Mouse (Mus musculus) adrenal gland, adult 8-10 months (tissue): Measurements from ENCODE around the gene Mrpl17. TPM values are rescaled to one million over a fixed set of nuclear protein-coding genes. Genes with fewer than 3 reads are reported as not detected.

ENCODE experiments used
- DNase-seq: peaks from one replicate; pipeline ENCODE4 v3.0.0; 2022
- total RNA-seq, 4 experiments: library from RNA; stranded (reverse); gene quantifications; 2 replicates each; pipeline ENCODE4 v1.2.4; 2022

Gene Mrpl17
- total RNA-seq, 4 experiments from 2014 or later: 157 to 184 (median 171) TPM

DNA sequence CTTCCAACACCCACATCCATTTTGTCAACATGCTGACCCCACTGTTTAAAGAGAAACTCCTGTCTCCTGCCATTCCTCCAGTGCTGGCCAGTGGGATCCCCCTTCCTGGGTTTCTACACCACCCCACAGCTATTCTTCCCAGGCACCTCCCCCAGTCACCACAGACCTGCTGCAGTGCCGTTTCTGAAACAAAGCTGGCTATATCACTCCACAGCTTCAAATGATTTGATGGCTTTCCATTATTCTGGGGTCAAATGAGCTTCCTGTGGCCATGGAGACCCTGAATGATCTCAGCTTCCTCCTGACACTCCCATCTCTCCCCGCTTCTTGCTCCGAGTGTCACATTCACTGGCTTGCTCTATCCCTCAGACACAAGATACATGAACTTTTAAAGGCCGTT lies 26.3 kb downstream of the Mrpl17 start:
- DNase-seq: no peak

DNA sequence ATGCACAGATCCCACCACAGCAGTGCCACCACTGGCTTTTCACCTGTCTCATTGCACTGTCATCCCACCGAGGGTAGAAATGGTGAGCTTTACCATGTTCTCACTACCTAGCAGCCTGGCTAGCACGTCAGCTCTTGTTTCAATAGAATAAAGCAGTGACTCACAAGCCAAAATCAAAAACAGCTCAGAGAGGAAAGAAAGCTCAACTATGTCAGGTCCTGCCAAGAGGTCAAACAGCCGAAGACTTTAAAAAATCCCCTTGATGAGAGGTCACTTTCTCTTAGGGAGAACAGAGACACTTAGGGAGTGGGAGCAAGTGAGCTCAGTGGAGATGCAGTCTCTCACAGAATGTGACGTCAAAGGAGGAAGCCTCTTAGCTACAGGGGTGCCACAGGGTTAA lies 27.0 kb downstream of the Mrpl17 start:
- DNase-seq: no peak

DNA sequence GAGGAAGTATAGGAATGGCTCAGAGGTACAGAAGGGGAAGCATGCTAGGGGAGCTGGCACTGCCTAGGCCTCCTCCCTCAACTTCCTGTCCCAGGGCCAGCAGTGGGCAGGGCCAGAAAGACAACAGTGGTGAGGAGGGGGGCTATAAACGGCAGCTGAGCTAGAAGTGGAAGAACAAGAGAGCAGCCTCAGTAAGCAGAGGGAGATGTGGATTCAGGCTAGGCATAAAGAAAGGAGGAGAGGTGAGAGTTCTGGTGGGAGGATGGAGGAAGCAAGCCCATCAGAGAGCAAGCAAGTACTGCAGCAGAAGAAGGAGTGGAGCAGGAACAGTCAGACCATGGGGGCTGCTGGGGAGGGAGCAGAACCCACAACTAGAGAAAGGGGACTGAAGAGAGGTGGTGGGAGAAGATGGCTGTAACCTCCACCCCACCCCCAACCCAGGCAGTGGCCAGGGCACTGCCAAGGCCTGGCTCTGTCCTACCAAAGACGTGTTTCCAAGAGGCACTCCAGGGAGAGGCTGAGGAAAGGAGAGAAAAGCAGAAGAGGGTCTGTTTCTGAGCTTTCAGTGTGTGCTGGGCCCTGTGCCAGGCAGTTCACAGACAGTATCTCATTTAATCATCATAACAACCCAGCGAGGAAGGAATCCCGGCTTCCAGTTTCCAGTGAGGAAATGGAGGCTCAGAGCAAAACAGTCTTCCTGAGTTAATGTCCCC lies 32.2 kb downstream of the Mrpl17 start:
- no peak for DNase-seq

DNA sequence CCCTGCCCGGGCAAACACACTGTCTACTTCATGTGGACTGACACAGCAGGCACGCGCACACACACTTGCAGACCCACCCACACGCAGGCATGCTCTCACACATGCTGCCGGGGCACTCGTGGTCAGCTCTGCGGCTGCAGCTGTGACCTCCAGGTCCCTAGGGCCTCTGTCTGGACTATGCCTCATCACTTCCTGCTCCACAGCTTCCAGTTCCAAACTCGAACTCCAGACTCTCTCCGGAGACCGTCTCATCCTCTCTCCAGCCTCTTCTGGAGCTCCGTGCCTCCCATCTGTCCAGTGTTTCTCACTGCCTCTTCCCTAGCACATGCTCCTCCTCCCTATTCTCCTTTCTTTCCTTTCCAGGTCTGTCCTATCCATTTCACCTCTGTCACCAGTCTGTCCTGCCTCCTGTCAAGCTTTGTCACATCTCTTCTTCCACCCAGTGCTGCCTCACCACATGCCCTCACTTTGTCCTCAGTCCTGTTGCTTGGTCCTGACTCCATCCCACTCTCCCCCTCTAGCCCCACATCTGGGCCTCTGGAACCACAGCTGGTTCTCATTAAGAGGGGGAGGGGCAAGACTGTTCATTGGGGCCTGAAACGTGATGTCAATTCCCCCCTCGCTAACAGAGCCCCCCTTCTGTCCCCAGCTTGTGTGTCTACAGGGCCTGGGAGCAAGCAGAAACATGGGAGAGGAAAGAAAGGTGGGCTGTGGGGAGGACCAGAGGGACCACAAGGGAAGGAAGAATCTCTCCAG lies 32.9 kb downstream of the Mrpl17 start:
- DNase-seq: peak; percentile 39

DNA sequence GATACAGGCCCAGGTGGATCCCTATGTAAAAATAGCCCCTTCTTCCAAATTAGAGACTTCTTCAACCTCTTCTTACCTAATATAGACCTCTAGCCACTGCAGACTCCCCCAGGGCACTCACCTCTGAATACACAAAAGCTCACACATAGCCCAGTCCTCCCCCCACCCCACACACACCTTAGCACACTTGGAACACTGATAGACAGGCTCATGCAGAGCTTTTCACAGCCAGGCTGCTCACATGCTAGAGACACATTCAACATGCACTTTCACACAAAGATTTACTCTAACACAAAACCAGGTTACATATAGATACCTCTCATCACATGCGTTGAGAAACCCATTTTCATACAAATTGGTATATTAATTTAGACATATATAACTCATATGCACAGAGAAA lies 33.6 kb downstream of the Mrpl17 start:
- DNase-seq: no peak

DNA sequence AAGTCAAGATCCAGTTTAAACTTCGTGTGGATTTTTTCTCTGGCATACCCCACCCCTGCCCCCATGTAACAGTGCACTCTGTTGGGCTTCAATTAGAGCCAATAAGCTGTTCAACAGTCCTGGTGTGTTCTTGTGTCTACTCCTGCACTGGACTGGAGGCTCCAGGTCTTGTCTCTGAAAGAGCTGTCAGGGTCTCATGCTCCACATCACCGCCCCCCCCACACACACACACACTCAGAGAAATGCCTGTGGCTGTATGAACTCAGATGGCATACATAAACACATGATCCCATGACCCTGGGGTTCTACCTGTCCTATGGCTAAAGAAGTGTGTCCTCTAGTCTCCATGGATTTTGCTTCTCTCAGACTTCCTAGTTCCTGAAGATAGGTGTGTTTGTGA lies 34.9 kb downstream of the Mrpl17 start:
- DNase-seq: no peak

DNA sequence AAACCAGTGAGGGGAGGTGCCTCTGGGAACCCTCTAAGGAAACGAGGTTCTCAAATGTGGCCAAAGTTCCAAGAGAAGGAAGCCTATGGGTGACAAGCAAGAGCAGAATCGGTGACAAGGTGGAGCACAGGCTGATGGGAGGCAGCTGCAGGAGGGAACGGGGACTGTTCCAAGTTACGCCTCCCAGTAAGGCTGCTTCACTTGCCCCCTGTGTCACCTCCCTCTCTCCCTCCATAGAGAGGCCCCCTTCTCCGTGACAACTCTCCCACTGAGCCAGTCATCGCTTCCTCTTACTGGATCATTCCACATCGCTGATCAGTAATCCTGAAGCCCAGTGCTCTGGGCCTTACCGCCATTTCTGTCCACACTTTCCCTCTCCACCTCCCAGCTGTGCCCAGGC lies 36.2 kb downstream of the Mrpl17 start:
- no peak for DNase-seq

DNA sequence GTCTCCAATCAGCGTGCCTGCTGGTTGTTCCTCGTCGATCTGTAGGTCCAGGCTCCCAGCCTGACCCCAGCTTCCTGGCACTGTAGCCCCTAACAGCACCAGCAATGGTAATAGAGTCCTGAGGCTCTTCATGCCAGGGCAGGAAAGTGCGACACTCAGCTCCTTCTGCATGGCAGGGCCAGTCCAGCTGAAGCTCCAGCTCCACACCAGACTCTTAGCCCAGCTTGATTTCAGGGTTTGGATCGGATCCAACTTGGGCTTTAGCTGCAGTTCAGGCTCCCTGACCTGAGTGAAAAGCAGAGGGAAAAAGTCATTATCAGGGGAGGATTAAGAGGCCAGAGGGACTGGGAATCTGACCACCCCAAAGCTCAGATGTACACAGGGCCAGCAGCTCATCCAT lies 37.9 kb downstream of the Mrpl17 start:
- DNase-seq: no peak

DNA sequence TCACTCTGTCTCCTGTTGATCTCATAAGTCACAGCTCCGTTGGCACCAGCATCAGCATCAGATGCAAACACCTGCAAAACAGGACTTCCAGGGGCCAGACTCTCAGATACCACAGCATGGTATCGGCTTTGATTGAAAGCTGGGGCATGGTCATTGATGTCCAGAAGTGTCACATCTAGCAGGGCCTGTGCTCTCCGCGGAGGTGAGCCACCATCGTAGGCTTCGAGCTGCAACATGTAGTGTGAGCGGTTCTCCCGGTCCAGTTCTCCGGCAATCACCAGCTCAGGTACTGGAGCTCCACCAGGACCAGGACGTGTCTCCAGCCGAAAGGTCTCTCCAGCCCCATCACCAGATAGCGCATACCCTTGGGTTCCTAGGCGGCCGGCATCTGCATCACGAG lies 38.6 kb downstream of the Mrpl17 start:
- no peak for DNase-seq

DNA sequence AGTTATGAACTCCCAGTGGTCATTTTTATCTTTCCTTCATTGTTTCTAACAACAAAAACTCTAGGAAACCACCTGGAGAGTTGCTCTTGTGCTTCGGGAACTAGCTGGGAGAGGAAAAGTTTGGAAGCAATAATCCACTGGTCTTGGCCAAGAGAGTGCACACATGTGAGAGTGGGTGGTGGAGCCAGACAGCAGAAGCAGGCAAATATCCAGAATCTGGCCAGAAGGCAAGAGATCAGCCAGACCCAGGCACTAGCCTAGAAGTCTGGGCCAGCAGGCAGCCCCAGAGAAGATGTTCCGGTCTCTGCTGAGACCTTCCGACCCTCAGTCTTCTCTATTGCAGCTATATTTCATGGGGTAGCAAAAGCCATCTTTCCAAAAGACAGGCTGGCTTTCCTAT lies 40.9 kb downstream of the Mrpl17 start:
- no peak for DNase-seq

DNA sequence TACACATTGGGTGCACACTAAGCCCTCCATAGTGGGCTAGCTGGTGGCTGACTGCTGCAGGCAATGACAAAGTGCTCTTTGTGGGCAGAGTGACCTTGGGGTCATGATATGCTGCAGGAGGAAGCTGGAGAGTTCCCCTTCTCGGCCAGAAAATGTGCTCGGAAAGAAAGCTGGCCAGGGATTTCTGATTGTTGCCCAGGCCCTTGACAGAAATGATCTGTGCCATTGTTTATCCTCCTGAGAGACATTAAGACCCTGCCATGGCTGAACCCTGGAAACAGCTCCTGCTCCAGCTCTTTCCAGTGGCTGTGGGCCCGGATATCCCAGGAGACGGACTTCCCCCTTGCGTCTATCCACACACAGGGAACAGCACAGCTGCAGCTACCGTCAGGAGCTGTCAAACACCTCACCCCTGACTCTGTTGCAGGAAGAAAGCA lies 43.2 kb downstream of the Mrpl17 start:
- DNase-seq: no peak

DNA sequence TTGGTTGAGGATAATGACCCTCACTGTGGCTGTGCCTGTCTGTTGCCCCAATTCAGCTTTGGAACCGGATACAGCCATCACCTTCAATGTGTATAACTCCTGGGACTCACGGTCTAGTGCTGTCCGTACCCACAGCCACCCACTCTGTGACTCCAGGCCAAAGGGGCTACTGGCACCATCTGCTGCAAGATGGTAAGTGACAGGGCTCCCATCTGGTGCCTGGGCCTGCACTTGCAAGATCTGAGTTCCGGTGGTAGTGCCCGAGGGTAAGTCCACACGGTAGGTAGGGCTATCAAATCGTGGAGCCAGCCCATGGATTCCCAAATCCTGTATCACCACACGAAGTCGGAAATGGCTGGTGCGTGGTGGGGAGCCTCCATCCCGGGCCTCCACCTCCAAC lies 46.6 kb downstream of the Mrpl17 start:
- DNase-seq: no peak

DNA sequence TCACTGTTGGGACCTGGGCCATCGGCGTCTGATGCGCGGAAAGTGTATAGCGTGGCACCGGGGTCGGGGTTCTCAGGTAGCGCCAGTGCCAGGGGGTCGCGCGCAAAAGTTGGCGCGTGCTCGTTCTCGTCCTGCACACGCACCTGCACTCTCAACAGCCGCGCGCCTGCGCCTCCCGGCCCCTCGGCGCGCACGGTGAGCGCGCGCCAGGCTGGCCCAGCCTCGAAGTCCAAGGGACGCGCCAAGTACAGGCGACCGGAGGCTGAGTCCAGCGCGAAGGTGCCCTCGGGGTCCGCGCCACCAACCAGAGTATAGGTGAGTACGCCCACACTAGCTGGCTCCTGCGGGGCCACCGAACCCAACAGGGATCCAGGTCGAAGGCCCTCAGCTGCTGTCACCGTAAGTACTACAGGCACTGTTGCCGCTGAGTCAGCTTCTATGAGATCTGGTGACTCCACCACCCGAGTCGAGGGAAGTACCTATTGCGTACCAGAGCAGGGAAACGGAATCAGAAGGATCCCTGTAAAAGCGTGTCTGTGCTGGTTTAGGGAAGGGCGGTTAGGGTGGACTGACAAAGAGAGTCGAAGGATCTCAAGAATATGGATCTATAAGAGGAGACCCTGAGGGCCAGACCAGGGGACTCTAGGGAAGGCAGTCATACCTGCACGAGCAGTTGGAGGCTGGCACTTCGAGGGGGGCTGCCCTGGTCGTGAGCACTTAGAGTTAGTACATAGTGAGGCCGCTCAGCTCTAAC lies 48.2 kb downstream of the Mrpl17 start:
- no peak for DNase-seq

DNA sequence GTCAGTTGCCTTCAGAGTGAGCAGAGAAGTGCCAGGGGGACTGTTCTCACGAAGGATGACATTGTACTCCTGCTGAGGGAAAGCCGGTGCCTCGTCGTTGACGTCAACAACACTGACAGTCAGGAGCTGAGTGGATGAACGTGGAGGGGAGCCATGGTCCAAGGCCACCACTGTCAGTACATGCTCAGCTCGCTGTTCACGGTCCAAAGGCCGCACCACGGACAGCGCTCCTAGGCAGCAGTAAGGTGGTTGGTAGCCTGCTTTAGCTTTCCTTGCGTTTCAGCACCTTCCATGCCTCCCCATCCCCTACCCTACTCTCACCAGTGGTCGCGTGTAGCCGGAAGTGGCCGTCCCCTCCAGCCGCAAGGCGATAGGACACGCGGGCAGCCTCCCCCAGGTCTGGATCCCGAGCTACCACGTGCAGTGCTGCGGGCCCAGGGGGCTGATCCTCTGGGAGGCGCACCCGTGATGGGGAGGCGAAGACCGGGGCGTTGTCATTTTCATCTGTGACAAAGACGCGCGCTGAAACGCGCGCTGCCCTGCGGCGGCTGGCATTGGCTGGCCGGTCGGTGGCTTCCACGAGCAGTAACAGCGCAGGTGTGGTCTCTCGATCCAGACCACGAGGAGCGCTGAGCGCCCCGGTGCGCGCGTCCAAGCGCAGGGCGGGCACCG lies 49.0 kb downstream of the Mrpl17 start:
- no peak for DNase-seq

DNA sequence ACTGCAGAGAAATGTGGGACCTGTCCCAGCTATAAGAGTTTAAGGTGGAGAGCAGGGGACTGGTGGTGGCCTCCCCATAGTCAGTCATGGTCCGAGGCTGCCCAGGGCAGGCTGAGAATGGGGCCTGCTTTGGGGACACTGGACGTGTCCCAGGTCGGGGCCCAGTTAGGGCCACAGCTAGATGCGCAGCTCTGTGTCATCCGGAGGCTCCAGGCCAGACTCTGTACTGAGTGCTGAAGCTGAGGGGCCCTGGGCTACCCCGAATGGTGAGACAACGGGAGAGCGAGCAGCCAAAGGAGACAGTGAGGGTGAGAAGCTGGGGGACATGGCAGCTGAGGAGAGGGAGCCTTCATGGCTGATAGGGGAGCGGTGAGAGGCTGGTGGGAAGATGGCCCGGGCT lies 57.6 kb downstream of the Mrpl17 start:
- DNase-seq: no peak

Other genes starting within 250 kb of the Mrpl17 start
- gene Apbb1, start 229.4 kb downstream of the Mrpl17 start, total RNA-seq: 10 to 100 TPM; 17.3 to 30.8 (median 24.3) TPM
- gene Hpx, start 211.0 kb downstream of the Mrpl17 start, total RNA-seq: 1 to 10 TPM in 1 of 4 experiments, under 1 TPM in 3; 0.52 to 1.3 (median 0.72) TPM
- 10 to 100 TPM; 24.0 to 50.0 (median 38.6) TPM for gene Trim3, start 177.5 kb downstream of the Mrpl17 start, total RNA-seq
- 100 to 1,000 TPM in 3 of 4 experiments, 10 to 100 TPM in 1; 73.6 to 158 (median 103) TPM for gene Timm10b, start 171.0 kb downstream of the Mrpl17 start, total RNA-seq
- 10 to 100 TPM; 50.6 to 93.3 (median 68.0) TPM for gene Arfip2, start 170.7 kb downstream of the Mrpl17 start, total RNA-seq
- gene Gm45799, start 170.5 kb downstream of the Mrpl17 start, total RNA-seq: 10 to 100 TPM in 1 of 4 experiments, 1 to 10 TPM in 3; 6.4 to 14.4 (median 8.2) TPM
- gene Dnhd1, start 160.3 kb downstream of the Mrpl17 start, total RNA-seq: 1 to 10 TPM; 3.1 to 5.1 (median 4.0) TPM
- gene Ilk, start 74.5 kb downstream of the Mrpl17 start, total RNA-seq: 100 to 1,000 TPM; 127 to 155 (median 137) TPM
- 10 to 100 TPM; 18.3 to 29.6 (median 22.0) TPM for gene Rrp8, start 73.7 kb downstream of the Mrpl17 start, total RNA-seq
- 100 to 1,000 TPM; 198 to 224 (median 207) TPM for gene Taf10, start 66.7 kb downstream of the Mrpl17 start, total RNA-seq
- 100 to 1,000 TPM; 121 to 139 (median 132) TPM for gene Tpp1, start 58.9 kb downstream of the Mrpl17 start, total RNA-seq
- gene Dchs1, start 23.4 kb downstream of the Mrpl17 start, total RNA-seq: 1 to 10 TPM; 7.4 to 9.8 (median 8.7) TPM
- 10 to 100 TPM in 1 of 4 experiments, 1 to 10 TPM in 3; 6.0 to 17.1 (median 8.4) TPM for gene Gm4070, start 142.9 kb upstream of the Mrpl17 start, total RNA-seq